In the genomic region with DNA sequence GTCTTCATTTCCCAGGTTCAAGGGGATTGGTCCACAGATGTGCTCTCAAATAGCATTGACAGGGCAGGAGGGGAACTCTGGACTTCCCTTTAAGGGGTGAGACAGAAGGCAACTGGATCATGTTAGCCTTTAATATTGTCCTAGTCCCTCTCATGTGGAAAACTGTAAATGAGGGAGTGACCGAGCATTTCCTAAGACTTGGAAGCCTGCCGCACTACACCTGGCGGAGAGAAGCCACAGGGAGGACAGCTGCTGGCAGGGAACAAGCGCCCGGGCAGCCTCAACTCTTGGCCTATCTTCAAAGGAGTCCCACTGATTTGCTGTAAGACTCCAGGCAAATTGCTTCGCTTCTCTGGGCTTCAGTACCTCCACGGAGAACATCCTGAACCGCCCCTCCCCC, we compare ENCODE assay signal across 14 mouse cellular contexts. TPM values are rescaled to one million over a fixed set of nuclear protein-coding genes. Genes with fewer than 3 reads are reported as not detected.
DNase-seq lines count a peak whose midpoint lies in the region; ATAC-seq and TF ChIP-seq lines count a peak whose summit lies in the region.
"Had no signal": no experiment of that assay in that cellular context is flagged by ENCODE, and none has a peak within 500 bp of the region (broad histone marks: within the 10 kb centered on the region; RNA-seq: fewer than 3 reads in every experiment).

No protein-coding gene starts in this region.

- H3K9me3 ChIP-seq in kidney, embryonic 14.5 days (ENCODE audit: control insufficient read depth, low read length) = no peaks in the 10 kb centered on the region
- no peaks in the 10 kb centered on the region for H3K9me3 ChIP-seq in stomach, postnatal 0 days (ENCODE audit: control insufficient read depth, low read length)
- H3K9me3 ChIP-seq: forebrain, embryonic 12.5 days; limb, embryonic 15.5 days; neural tube, embryonic 15.5 days had no signal

- no peak overlapping the region for H3K27ac ChIP-seq in kidney, embryonic 14.5 days (ENCODE audit: low read depth, low read length)
- H3K27ac ChIP-seq in stomach, postnatal 0 days (replicated peaks) = no peak overlapping the region
- H3K27ac ChIP-seq: forebrain, embryonic 12.5 days; hindbrain, embryonic 14.5 days; limb, embryonic 15.5 days; neural tube, embryonic 15.5 days had no signal

- 0 out of 2 replicates have a peak, but pooled peaks cover 4% of the 10 kb centered on the region for H3K4me1 ChIP-seq in kidney, embryonic 14.5 days (ENCODE audit: control insufficient read depth, insufficient read depth, low read length)
- no peaks in the 10 kb centered on the region for H3K4me1 ChIP-seq in stomach, postnatal 0 days (replicated peaks; ENCODE audit: control insufficient read depth, insufficient read depth)
- H3K4me1 ChIP-seq: forebrain, embryonic 12.5 days; neural tube, embryonic 15.5 days had no signal

- no peak overlapping the region for H3K4me2 ChIP-seq in kidney, embryonic 14.5 days (replicated peaks; ENCODE audit: low read depth, low read length)
- no peak overlapping the region for H3K4me2 ChIP-seq in stomach, postnatal 0 days (replicated peaks; ENCODE audit: low read depth)
- H3K4me2 ChIP-seq: forebrain, embryonic 12.5 days; hindbrain, embryonic 14.5 days; limb, embryonic 15.5 days; neural tube, embryonic 15.5 days had no signal

- DNase-seq in adrenal gland, postnatal 10 days = peak; percentile 19
- no peak for DNase-seq in adrenal gland, adult 8-10 months
- DNase-seq in kidney, adult 18-20 months = peak; percentile 30
- peak; percentile 35 for DNase-seq in brain, embryonic 14.5 days (ENCODE audit: low read depth)
- DNase-seq in kidney, postnatal 25 days = peak; percentile 36 to 58
- DNase-seq in stomach, postnatal 0 days (ENCODE audit: low spot score) = no peak
- no peak for DNase-seq in embryo, embryonic 11 days
- DNase-seq: gastrocnemius, postnatal 10 days; right cerebral cortex, postnatal 4 days had no signal

- no peak overlapping the region for H3K9ac ChIP-seq in kidney, embryonic 14.5 days (ENCODE audit: low read depth, low read length)
- H3K9ac ChIP-seq in stomach, postnatal 0 days (ENCODE audit: low read length) = no peak overlapping the region
- H3K9ac ChIP-seq: forebrain, embryonic 12.5 days; hindbrain, embryonic 14.5 days; limb, embryonic 15.5 days; neural tube, embryonic 15.5 days had no signal

- no peak for TF ChIP-seq EP300 in stomach, postnatal 0 days (optimal IDR thresholded peaks at IDR 0.05)

- TF ChIP-seq CTCF in brain, embryonic 14.5 days (IDR thresholded peaks at IDR 0.05; ENCODE audit: borderline replicate concordance, extremely low read depth, insufficient read depth, insufficient read length) = no peak
- no peak for TF ChIP-seq CTCF in stomach, postnatal 0 days (IDR thresholded peaks at IDR 0.05; ENCODE audit: low read depth)

- WGBS in kidney, embryonic 14.5 days = 40% methylated on average over 8 of the region's 8 CpGs
- 57% methylated on average over 8 of the region's 8 CpGs for WGBS in stomach, postnatal 0 days

- no peak for TF ChIP-seq POLR2A in brain, embryonic 14.5 days (IDR thresholded peaks at IDR 0.05; ENCODE audit: borderline replicate concordance, extremely low read depth, insufficient read depth, insufficient read length, poor library complexity, severe bottlenecking)

- ATAC-seq in kidney, embryonic 14.5 days (ENCODE audit: low FRiP score, low TSS enrichment) = no peak
- ATAC-seq in stomach, postnatal 0 days (ENCODE audit: low FRiP score, low TSS enrichment) = no peak

- no peaks in the 10 kb centered on the region for H3K36me3 ChIP-seq in kidney, embryonic 14.5 days (ENCODE audit: control insufficient read depth, insufficient read depth, low read length)
- H3K36me3 ChIP-seq in stomach, postnatal 0 days (ENCODE audit: control insufficient read depth, insufficient read depth, low read length) = no peaks in the 10 kb centered on the region
- H3K36me3 ChIP-seq: forebrain, embryonic 12.5 days; limb, embryonic 15.5 days; neural tube, embryonic 15.5 days had no signal

- H3K4me3 ChIP-seq in kidney, embryonic 14.5 days (ENCODE audit: low read length) = no peak overlapping the region
- no peak overlapping the region for H3K4me3 ChIP-seq in stomach, postnatal 0 days (ENCODE audit: low read depth, low read length)
- H3K4me3 ChIP-seq: forebrain, embryonic 12.5 days; limb, embryonic 15.5 days; neural tube, embryonic 15.5 days had no signal

- H3K27me3 ChIP-seq in kidney, embryonic 14.5 days (ENCODE audit: control insufficient read depth, insufficient read depth, low read length) = no peaks in the 10 kb centered on the region
- no peaks in the 10 kb centered on the region for H3K27me3 ChIP-seq in stomach, postnatal 0 days (ENCODE audit: control insufficient read depth, insufficient read depth, low read length)
- H3K27me3 ChIP-seq: forebrain, embryonic 12.5 days; limb, embryonic 15.5 days; neural tube, embryonic 15.5 days had no signal

RNA-seq across cellular contexts. Expression of a gene that starts 37.6 kb away (rescaled TPM):
- 10 to 100 TPM; 85.2 to 92.0 TPM for total RNA-seq in adrenal gland, postnatal 10 days (2021)
- total RNA-seq in adrenal gland, adult 8-10 months (2022) = 100 to 1,000 TPM in 1 of 4 experiments, 10 to 100 TPM in 3; 64.3 to 103 (median 80.5) TPM
- polyA plus RNA-seq in kidney, embryonic 14.5 days (2014; fragmentation: Nextera tagmentation; extraction: Ambion mirVana) = 13.5 and 20.2 TPM in 2 replicates
- polyA plus RNA-seq in brain, embryonic 14.5 days (2012; rRNA removed) = 28.6 and 33.0 TPM in 2 replicates
- polyA plus RNA-seq in stomach, postnatal 0 days (2015; fragmentation: Nextera tagmentation; extraction: Ambion mirVana) = 7.5 and 7.7 TPM in 2 replicates

Comparison
In these comparisons a context has a peak if more than half of its experiments do, and no peak if none do; other contexts are left out.
1. DNase-seq: peak in adrenal gland, postnatal 10 days (single experiment), kidney, adult 18-20 months (single experiment), brain, embryonic 14.5 days (single experiment) and kidney, postnatal 25 days (2 of 2); none in adrenal gland, adult 8-10 months (single experiment), stomach, postnatal 0 days (single experiment) and embryo, embryonic 11 days (single experiment).